Mouse (Mus musculus) limb, embryonic 15.5 days (tissue): ENCODE data around the gene Mettl9. TPM values are rescaled to one million over a fixed set of nuclear protein-coding genes. Genes with fewer than 3 reads are reported as not detected.

Experiments used
- polyA plus RNA-seq: library from polyadenylated mRNA; unstranded; fragments of >200 nt; fragmentation: Nextera tagmentation; extraction: Ambion mirVana; gene quantifications from 2 replicates; pipeline ENCODE4 v1.2.1, GENCODE M21; 2015

The Mettl9 gene
- polyA plus RNA-seq, 1 experiment from 2014 or later, result 171 TPM

Other genes starting within 250 kb of the Mettl9 start
- not detected in 2 replicates for gene Gm5737, start 222.1 kb upstream of the Mettl9 start, polyA plus RNA-seq
- gene Eef2k, start 191.6 kb upstream of the Mettl9 start, polyA plus RNA-seq, result 83.7 and 87.9 TPM in 2 replicates
- 38.4 and 38.6 TPM in 2 replicates for gene Polr3e, start 116.7 kb upstream of the Mettl9 start, polyA plus RNA-seq
- 12.4 and 16.2 TPM in 2 replicates for gene Cdr2, start 52.1 kb upstream of the Mettl9 start, polyA plus RNA-seq
- 0.22 and 0.46 TPM in 2 replicates for gene Mfsd13b, start 51.9 kb upstream of the Mettl9 start, polyA plus RNA-seq
- gene Igsf6, start 40.1 kb downstream of the Mettl9 start, polyA plus RNA-seq, result 2.4 and 2.8 TPM in 2 replicates
- 0.10 and 0.41 TPM in 2 replicates for gene Otoa, start 47.2 kb downstream of the Mettl9 start, polyA plus RNA-seq